Mouse (Mus musculus) spleen, adult 18-20 months (tissue): ENCODE results near the gene Atp13a4.

Experiments
- DNase-seq, 2 experiments: peaks; one replicate each; pipeline ENCODE4 v3.0.0; 2022; ENCODE audit warnings: mixed read lengths in 2 of 2

Atp13a4 gene

GRCm38 (mm10) chr16:29463798-29464197 is 80.9 kb downstream of the Atp13a4 start:
- DNase-seq, result no peak

GRCm38 (mm10) chr16:29459331-29459730 is 85.3 kb downstream of the Atp13a4 start:
- DNase-seq, result no peak

GRCm38 (mm10) chr16:29456851-29457250 is 87.8 kb downstream of the Atp13a4 start:
- no peak for DNase-seq

- no peak for DNase-seq
These were observed 91.4 kb downstream of the Atp13a4 start for GRCm38 (mm10) chr16:29453282-29453681.

GRCm38 (mm10) chr16:29451706-29452105 is 93.0 kb downstream of the Atp13a4 start:
- DNase-seq, result no peak

- no peak for DNase-seq
These were observed 102.5 kb downstream of the Atp13a4 start for GRCm38 (mm10) chr16:29442126-29442525.

GRCm38 (mm10) chr16:29441405-29441985 is 103.2 kb downstream of the Atp13a4 start:
- no peak for DNase-seq

- no peak for DNase-seq
These were observed 106.6 kb downstream of the Atp13a4 start for GRCm38 (mm10) chr16:29438045-29438444.

GRCm38 (mm10) chr16:29435746-29436145 is 108.9 kb downstream of the Atp13a4 start:
- no peak for DNase-seq

- peak in 1 of 2 experiments; percentile 3 for DNase-seq
These were observed 110.0 kb downstream of the Atp13a4 start for GRCm38 (mm10) chr16:29434712-29435111.

GRCm38 (mm10) chr16:29414822-29415221 is 129.8 kb downstream of the Atp13a4 start:
- no peak for DNase-seq

- no peak for DNase-seq
These were observed 137.3 kb downstream of the Atp13a4 start for GRCm38 (mm10) chr16:29407319-29407718.

GRCm38 (mm10) chr16:29399079-29399478 is 145.6 kb downstream of the Atp13a4 start:
- DNase-seq, result no peak

GRCm38 (mm10) chr16:29384781-29385180 is 159.9 kb downstream of the Atp13a4 start:
- DNase-seq, result no peak

- DNase-seq, result no peak
These were observed 166.2 kb downstream of the Atp13a4 start, which contains the start of gene Atp13a5 for GRCm38 (mm10) chr16:29378458-29378857. TSS of gene Atp13a5 (minus strand) at chr16:29378732.

- DNase-seq, result no peak
These were observed 170.0 kb downstream of the Atp13a4 start for GRCm38 (mm10) chr16:29374636-29375035.
